Mouse (Mus musculus) embryonic facial prominence, embryonic 11.5 days (tissue): ENCODE data around the gene Guca2b. TPM values are rescaled to one million over a fixed set of nuclear protein-coding genes. Genes with fewer than 3 reads are reported as not detected.

Source experiments
- ATAC-seq: fragments of 200-750 bp; cut with Nextera tagmentation; replicated peaks from 2 replicates; pipeline ENCODE4 v1.8.0; 2017; ENCODE audit warnings: low read depth; ENCODE audit not compliant: insufficient number of reproducible peaks, low FRiP score, low TSS enrichment
- DNase-seq: peaks from one replicate; pipeline ENCODE4 v3.0.0-alpha.2; 2015; ENCODE audit warnings: low spot score
- H3K27ac ChIP-seq: fragments of 300-500 bp; sonication (generic); replicated peaks from 2 replicates; pipeline ENCODE4 v1.5.1; 2014; ENCODE audit warnings: mild to moderate bottlenecking, low read depth, low read length, control low read depth
- H3K27me3 ChIP-seq: fragments of 300-500 bp; sonication (generic); 2 replicates; pipeline ENCODE4 v1.6.1; 2014; ENCODE audit warnings: mild to moderate bottlenecking, low read length, moderate library complexity, mixed read lengths; ENCODE audit not compliant: control insufficient read depth, insufficient read depth
- H3K36me3 ChIP-seq: fragments of 300-500 bp; sonication (generic); replicated peaks from 2 replicates; pipeline ENCODE4 v1.6.1; 2014; ENCODE audit warnings: low read depth, mild to moderate bottlenecking, low read length, moderate library complexity, mixed read lengths; ENCODE audit not compliant: control insufficient read depth, insufficient read depth
- H3K4me1 ChIP-seq: fragments of 300-500 bp; sonication (generic); 2 replicates; pipeline ENCODE4 v1.6.1; 2014; ENCODE audit warnings: low read length, mixed read lengths; ENCODE audit not compliant: control insufficient read depth, insufficient read depth
- H3K4me2 ChIP-seq: fragments of 300-500 bp; sonication (generic); 2 replicates; pipeline ENCODE4 v1.6.1; 2014; ENCODE audit warnings: low read depth, mild to moderate bottlenecking, control low read depth, low read length, moderate library complexity
- H3K4me3 ChIP-seq: fragments of 300-500 bp; sonication (generic); 2 replicates; pipeline ENCODE4 v1.5.1; 2014; ENCODE audit warnings: low read depth, low read length, control low read depth
- H3K9ac ChIP-seq: fragments of 300-500 bp; sonication (generic); replicated peaks from 2 replicates; pipeline ENCODE4 v1.6.1; 2014; ENCODE audit warnings: mild to moderate bottlenecking, control low read depth, low read length
- H3K9me3 ChIP-seq: fragments of 300-500 bp; sonication (generic); replicated peaks from 2 replicates; pipeline ENCODE4 v1.6.1; 2016; ENCODE audit warnings: mild to moderate bottlenecking, low read length, inconsistent platforms, mixed read lengths; ENCODE audit not compliant: control insufficient read depth
- WGBS: fragments of 180-500 bp; shearing (Covaris S2); extraction: QIAGEN DNeasy Blood & Tissue Kit; methylation state at CpG from one replicate; pipeline ENCODE4 v1.1.7; 2014; 5-methylcytosine and 5-hydroxymethylcytosine counted together
- polyA plus RNA-seq: library from polyadenylated mRNA; unstranded; fragments of >200 nt; fragmentation: Nextera tagmentation; extraction: Ambion mirVana; gene quantifications from 2 replicates; pipeline ENCODE4 v1.2.1, GENCODE M21; 2014

The Guca2b gene
- polyA plus RNA-seq, 1 experiment from 2014 or later: not detected

DNA sequence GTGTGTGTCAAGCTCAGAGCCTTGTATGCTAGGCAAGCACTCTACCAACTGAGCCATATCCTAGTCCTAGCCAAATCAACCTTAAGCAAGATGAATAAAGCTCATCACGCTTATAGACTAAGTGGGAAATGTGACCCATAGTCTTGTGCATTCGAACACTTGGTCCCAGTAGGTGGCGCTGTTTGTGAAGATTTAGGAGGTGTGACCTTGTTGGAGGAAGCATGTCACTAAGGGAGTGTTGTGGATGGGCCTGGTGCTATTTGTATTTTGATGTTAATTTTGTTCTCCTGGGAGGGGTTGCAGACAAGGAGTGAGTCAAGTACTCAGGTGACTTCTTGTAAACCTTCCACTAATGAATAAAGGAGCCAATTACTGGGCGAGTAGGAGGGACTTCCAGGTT, 16.1 kb downstream of the Guca2b start:
- DNase-seq (no peak), ATAC-seq (no peak)
- H3K27me3 ChIP-seq: no peaks in the 10 kb centered on the region
- no peaks in the 10 kb centered on the region for H3K4me1 ChIP-seq
- no peak overlapping the region for H3K4me2 ChIP-seq
- 88% methylated on average over 4 of the region's 4 CpGs for WGBS
- no peaks in the 10 kb centered on the region for H3K9me3 ChIP-seq
- H3K27ac ChIP-seq: no peak overlapping the region
- H3K9ac ChIP-seq: no peak overlapping the region
- H3K4me3 ChIP-seq: no peak overlapping the region
- H3K36me3 ChIP-seq: no peaks in the 10 kb centered on the region

DNA sequence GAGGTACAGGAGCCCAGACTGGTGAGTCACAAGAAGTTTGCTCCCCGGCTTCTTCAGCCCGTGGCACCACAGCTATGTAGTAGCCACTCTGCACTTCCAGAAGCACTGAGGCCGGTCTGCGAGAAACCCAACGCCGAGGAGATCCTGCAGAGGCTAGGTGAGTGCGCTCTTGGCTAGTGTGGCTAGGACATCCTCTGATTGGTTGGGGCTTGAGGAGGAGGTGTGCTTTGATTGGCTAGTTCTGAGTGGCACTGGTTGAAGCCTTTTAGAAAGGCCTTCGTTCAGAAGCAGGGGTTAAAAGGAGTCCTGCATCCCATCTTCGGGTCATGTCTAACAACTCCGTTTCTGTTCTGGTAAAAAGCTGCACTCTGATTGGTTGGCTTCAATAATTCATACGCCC, 20.1 kb downstream of the Guca2b start:
- Histone ChIP-seq H3K4me3 (no peak overlapping the region), H3K9me3 (no peaks in the 10 kb centered on the region), H3K36me3 (no peaks in the 10 kb centered on the region), H3K27me3 (no peaks in the 10 kb centered on the region), H3K4me1 (no peaks in the 10 kb centered on the region), H3K27ac (no peak overlapping the region), H3K4me2 (no peak overlapping the region), H3K9ac (no peak overlapping the region)
- 59% methylated on average over 11 of the region's 11 CpGs for WGBS
- ATAC-seq: no peak
- DNase-seq: no peak

DNA sequence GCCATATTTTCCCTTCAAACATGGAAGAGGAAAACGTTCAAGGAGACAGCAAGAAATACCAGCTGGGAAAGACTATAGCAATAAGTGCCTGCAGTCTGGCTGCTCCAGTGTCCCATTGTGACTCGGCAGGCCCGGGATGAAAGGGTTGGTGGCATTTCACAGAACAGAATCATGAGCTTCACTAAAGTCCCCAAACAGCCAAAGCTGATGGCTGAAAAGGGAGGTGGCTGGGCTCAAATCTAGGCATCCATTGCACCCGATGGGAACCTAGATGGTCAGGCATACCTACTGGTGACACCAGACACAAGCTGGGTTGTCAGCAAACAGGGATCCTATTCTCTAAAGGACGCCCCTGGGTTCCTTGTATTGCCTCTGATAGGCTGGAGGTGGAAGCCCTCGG, 20.8 kb downstream of the Guca2b start:
- no peaks in the 10 kb centered on the region for H3K36me3 ChIP-seq
- H3K9ac ChIP-seq: no peak overlapping the region
- no peak overlapping the region for H3K4me2 ChIP-seq
- H3K9me3 ChIP-seq: no peaks in the 10 kb centered on the region
- whole genome bisulfite sequencing: 86% methylated on average over 6 of the region's 6 CpGs
- H3K27me3 ChIP-seq: no peaks in the 10 kb centered on the region
- H3K4me1 ChIP-seq: no peaks in the 10 kb centered on the region
- H3K27ac ChIP-seq: no peak overlapping the region
- H3K4me3 ChIP-seq: no peak overlapping the region
- ATAC-seq: no peak
- DNase-seq: no peak

DNA sequence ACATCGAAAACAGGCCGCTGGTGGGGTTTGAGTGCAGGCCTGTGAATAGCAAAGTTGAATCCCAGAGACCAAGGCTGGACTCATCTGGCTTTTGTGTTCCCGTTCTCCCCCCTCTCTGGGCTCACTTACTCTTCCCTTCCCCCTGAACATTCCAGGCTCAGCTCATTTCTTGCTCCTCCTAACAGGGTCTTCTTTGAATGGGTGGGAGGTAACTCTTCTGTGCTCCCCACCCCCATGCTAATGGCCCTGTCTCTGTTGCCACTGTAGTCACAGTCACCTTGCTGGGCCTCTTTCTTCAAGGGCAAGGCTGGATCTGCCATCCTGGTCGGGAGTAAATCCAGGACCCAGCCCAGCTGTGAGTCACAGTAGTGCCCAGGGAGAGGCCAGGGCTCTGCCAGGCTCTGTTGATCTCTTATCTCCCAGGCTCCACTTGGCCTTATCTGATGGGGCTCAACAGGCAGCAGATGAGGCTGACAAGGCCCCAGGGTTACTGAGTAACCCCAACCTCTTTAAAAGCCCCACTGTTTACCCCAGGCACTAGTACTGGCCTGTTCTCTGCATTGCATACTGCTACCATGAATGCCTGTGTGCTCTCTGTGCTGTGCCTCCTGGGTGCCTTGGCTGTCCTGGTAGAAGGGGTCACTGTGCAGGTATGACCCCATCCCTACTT, 21.4 kb downstream of the Guca2b start, which contains the start of gene Guca2a:
Guca2a (plus strand) TSS at position 529 of the 670 bp plus-strand sequence.
- 74% methylated on average over 4 of the region's 4 CpGs for WGBS

DNA sequence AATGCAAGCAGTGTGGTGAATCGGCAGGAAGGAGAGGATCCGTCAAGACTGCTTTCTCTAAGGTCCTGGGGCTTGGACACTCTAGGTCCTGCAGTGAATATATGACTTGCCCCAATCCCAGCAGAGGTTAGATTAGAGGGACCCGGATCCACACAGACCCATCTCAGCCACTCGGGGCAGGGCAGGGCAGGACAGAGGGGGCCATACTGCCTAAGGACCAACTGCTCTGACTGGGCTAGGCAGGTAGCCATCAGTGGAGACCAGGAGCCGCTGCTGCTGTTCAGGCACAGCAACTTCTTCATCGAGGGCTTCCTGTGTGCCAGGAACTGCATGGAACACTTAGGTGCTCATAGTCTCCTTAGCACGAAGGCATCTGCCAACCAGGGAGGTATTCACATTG, 22.0 kb downstream of the Guca2b start:
- H3K36me3 ChIP-seq: no peaks in the 10 kb centered on the region
- WGBS: 86% methylated on average over 7 of the region's 7 CpGs
- no peak for ATAC-seq
- H3K4me3 ChIP-seq: no peak overlapping the region
- no peak overlapping the region for H3K4me2 ChIP-seq
- H3K4me1 ChIP-seq: no peaks in the 10 kb centered on the region
- no peak overlapping the region for H3K27ac ChIP-seq
- DNase-seq: no peak
- H3K9ac ChIP-seq: no peak overlapping the region
- no peaks in the 10 kb centered on the region for H3K27me3 ChIP-seq
- no peaks in the 10 kb centered on the region for H3K9me3 ChIP-seq

More for the DNA sequence above, 21.4 kb downstream of the Guca2b start, which contains the start of gene Guca2a:
- ATAC-seq (no peak), DNase-seq (no peak)
- Histone ChIP-seq H3K4me3 (no peak within 1 kb of the TSS), H3K4me1 (no peaks in the 10 kb centered on the region), H3K36me3 (no peaks in the 10 kb centered on the region), H3K27me3 (no peaks in the 10 kb centered on the region), H3K4me2 (no peak within 1 kb of the TSS), H3K27ac (no peak within 1 kb of the TSS), H3K9ac (no peak within 1 kb of the TSS), H3K9me3 (no peaks in the 10 kb centered on the region)

DNA sequence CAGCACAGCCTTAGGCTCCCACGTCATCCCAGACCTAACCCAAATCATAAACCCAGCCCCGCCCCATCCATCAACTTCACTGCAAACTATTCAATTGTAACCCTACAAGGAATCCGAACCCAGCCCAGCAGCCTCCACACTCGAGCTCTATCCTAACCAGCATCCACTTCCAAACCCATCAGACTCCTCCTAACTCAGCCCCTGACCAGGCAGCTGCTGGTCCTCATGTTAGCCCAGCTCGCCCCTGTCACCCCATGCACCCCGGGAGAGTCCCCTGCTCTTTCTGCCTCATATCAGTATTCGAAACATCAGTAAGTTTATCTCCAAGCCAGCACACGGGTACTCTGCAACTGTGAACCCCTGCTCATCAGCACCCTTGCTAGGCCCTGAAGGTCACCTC, 23.1 kb downstream of the Guca2b start:
- WGBS: 77% methylated on average over 8 of the region's 8 CpGs
- no peak for DNase-seq
- H3K4me1 ChIP-seq: no peaks in the 10 kb centered on the region
- no peak overlapping the region for H3K9ac ChIP-seq
- H3K27me3 ChIP-seq: no peaks in the 10 kb centered on the region
- no peaks in the 10 kb centered on the region for H3K36me3 ChIP-seq
- no peak overlapping the region for H3K4me3 ChIP-seq
- H3K9me3 ChIP-seq: no peaks in the 10 kb centered on the region
- no peak overlapping the region for H3K4me2 ChIP-seq
- no peak overlapping the region for H3K27ac ChIP-seq
- no peak for ATAC-seq

DNA sequence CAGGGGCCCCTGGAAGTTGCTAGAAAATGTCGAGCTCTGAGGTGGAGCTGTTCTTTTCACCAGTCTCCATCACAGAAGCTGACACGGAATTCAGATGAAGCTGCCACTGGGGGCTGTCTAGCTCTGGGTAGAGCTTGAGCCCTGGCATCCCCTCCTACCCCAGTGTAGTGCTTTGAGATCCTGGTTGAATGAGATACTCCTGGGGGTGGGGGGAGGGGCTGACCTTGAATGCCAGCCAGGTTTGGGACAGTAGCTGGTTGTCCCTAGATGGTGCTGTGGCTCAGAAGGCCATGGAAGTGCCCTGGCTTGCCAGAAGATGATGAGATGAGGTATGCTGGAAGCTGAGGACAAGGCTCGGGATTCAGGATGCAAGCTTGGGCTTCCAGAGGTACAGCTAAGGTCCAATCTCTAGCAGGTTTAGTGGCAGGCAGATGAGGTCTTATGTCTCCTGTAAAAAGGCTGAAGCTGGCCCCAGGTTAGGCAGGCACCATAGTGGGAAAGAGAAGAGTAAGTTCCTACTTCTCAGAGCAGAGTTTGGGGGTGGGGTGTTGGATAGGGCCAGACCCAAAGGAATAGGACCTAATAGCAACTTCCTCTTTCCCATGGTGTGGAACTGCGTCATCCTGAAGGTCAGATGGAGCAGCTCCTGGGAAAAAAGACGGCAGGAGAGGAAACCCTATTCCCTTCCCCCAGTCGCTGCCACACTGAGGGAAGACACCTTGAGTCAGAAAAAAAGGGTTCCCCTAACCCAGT, 23.7 kb downstream of the Guca2b start:
- 64% methylated on average over 6 of the region's 6 CpGs for WGBS
- DNase-seq: no peak
- no peak for ATAC-seq
- no peaks in the 10 kb centered on the region for H3K9me3 ChIP-seq
- no peak overlapping the region for H3K4me2 ChIP-seq
- H3K27ac ChIP-seq: no peak overlapping the region
- H3K4me3 ChIP-seq: no peak overlapping the region
- H3K4me1 ChIP-seq: no peaks in the 10 kb centered on the region
- no peaks in the 10 kb centered on the region for H3K27me3 ChIP-seq
- H3K36me3 ChIP-seq: no peaks in the 10 kb centered on the region
- H3K9ac ChIP-seq: no peak overlapping the region

DNA sequence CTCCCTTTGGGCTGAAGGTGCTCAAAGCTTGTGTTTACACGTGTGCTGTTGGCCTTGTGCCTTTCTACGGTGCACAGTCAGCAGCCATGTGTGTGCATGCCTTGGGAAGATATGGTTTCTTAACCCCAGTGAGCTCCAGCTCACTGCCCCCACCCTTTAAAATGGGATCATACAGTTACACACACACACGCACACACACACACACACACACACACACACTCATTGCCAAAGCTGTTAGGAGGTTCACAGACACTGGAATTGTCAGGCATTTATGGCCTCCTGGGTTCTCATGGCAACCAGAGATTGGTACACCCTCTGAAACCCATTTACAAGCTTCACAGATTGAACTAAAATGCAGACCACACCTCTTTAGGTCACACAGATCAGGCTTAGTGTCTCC, 24.8 kb downstream of the Guca2b start:
- Histone ChIP-seq H3K27me3 (no peaks in the 10 kb centered on the region), H3K9me3 (no peaks in the 10 kb centered on the region), H3K27ac (no peak overlapping the region), H3K36me3 (no peaks in the 10 kb centered on the region), H3K4me3 (no peak overlapping the region), H3K4me2 (no peak overlapping the region), H3K9ac (no peak overlapping the region), H3K4me1 (no peaks in the 10 kb centered on the region)
- no peak for DNase-seq
- WGBS: 85% methylated on average over 3 of the region's 3 CpGs
- ATAC-seq: no peak
